Mouse (Mus musculus): ENCODE measurements around the gene Decr2. TPM values are rescaled to one million over a fixed set of nuclear protein-coding genes. Genes with fewer than 3 reads are reported as not detected.
A peak's percentile ranks its signal among the peaks of the same experiment; 100 is the strongest.
"Not testable (repeated sequence)": the region's sequence is repeated elsewhere in the genome, so short reads cannot be mapped to it uniquely, and the experiment has no call there.

Decr2 gene
- total RNA-seq, 2 experiments from 2014 or later = 9.2 to 12.9 TPM

DNA sequence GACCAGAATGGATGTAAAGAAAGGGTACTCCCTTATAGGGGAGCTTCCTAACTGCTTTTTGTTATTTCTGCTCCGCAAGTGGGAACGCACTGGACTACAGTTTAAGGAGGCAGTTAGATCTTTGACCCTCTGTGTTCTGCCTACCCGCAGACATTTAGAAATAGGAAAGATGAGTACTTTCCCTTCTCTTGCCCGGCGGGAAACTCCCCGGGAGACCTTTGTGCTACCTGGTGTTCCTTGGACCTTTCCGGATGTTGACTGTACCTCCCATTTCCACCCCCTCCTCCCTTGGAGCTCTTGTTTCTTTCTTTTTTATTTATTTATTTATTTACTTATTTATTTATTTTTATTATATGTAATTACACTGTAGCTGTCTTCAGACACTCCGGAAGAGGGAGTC is 23.9 kb upstream of the Decr2 start:
- DNase-seq (ENCODE audit: low spot score in 2 of 2) = no peak

DNA sequence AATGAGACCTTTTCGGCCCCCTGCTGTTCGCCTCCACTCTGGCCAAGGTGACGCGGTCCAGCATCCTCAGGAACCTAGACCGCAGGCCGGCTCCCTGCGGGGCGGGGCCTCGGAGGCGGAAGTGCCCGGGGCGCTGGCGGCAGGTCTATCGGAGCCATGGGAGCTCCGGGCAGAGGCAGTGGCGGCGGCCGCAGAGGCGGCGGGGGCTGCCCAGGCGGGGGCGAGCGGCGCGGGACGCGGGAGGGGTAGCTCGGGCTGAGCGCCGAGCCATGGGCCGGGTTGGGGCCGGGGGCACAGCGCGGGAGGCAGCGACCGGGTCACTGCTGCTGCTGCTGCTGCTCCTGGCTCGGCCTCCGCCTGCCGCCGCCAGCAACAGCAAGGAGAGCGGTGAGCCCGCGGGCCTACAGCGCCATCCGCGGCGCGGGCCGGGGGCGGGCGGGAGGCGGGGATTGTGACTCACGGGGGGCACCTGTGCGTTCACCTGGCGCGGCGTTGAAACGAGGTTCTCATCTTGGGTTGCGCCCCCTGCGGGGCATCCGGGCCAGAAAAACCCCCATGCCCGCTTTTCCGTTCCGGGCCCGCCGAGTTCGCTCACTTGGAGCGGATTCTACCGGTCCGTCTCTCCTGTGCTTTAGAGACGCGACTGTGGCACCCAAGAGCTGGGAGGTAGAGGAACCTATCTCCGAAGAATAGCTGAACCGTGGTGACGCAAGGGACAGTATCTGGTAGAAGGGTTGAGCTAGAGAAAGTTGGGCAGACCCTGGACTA is 23.2 kb upstream of the Decr2 start, which contains the start of gene Tmem8:
Gene Tmem8 (plus strand): TSS at position 119 of the 768 bp plus-strand sequence.
- peak in 1 of 2 experiments; percentile 49 for DNase-seq (ENCODE audit: low spot score in 2 of 2)

DNA sequence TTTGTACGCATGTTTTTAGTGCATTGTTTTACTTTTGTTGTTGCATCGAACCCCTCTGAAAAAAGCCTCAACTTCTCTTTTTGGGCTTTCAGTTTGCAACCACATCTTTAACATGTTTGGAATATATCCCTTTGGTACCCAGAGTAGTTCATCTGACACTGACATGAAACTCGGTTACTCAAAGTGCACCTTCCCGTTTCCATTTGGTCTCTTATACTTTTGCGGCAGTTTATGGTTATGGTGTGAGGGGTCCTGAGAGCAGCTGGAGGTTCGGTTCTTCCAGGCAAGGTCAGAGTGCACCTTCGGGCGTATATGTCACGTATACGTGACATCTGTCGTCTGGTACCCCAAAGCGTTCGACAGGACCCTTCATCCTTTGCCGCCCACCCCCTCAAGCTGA is 22.6 kb upstream of the Decr2 start:
- no peak for DNase-seq (ENCODE audit: low spot score in 2 of 2)

DNA sequence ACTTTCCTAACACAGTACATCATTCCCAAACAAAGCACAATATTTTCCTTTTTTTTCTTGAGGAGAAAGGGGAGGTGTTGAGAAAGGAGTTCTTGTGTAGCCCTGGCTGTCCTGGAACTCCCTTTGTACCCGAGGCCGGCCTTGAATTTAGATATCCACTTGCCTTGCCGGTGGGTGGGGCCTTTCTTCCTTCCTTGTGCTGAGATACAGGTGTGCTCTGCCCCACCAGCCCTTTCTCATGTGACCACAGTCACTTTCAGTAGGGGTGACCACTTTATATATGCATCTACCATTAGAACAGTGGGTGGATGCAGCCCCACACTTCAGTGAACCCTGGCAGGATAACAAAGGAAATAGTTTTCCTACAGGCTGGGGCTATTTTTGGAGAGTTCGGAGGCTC is 21.6 kb upstream of the Decr2 start:
- no peak for DNase-seq (ENCODE audit: low spot score in 2 of 2)

DNA sequence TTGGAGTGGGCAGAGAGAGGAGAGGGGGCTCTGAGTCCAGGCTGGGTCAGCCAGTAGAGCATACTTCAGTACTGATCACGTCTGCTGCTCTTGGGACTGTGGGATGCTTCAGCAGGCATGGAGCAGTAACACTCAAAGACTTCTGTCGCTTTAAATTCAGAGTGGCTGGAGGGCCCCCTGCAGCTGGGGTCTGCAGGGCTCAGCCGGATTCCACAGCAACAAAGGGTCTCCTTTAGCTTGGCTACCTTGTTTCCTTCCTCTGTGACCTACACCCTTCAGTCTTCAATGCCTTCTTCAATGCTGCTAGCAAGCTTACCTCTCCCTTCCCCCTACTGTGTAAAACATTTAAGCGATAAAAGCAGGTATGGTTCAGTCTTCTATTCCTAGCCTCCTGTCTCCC is 20.9 kb upstream of the Decr2 start:
- DNase-seq (ENCODE audit: low spot score in 2 of 2) = no peak

DNA sequence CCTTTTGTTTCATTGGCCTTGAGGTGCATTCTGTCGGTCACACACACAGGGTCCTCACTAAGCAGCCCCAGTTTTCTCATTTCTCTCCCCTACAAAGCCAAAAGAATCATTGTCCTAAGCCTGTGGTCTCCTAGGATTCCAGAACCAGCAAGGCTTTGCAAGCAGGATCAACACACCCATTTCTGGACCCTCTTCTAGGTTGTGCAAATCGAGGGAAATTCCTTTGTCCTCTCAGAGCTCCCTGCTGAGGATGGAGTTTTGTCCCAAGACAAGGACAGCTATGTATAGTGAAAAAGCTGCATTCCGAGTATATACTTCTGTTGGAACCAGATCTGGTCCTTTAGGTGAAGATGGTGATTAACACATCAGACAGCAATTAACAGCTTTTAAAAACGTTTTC is 20.0 kb upstream of the Decr2 start:
- no peak for DNase-seq (ENCODE audit: low spot score in 2 of 2)

DNA sequence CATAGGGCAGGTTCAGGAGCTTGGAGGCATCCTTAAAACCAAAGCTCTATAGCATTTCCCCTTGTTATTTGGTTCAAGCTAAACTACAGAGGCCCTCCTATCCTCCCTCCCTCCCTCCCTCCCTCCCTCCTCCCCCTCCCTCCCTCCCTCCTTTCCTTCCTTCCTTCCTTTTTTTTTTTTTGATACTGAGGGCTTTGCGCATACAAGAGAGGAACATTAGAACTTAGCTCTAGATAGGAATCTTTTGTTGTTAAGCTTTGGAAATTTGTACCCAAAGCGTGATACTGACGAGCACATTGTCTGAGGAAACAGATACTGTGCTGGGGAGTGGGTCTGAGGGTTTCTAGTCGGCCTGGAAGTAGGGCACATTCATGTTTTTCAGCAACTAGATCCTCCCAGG is 15.5 kb upstream of the Decr2 start:
- DNase-seq (ENCODE audit: low spot score in 2 of 2) = no peak

DNA sequence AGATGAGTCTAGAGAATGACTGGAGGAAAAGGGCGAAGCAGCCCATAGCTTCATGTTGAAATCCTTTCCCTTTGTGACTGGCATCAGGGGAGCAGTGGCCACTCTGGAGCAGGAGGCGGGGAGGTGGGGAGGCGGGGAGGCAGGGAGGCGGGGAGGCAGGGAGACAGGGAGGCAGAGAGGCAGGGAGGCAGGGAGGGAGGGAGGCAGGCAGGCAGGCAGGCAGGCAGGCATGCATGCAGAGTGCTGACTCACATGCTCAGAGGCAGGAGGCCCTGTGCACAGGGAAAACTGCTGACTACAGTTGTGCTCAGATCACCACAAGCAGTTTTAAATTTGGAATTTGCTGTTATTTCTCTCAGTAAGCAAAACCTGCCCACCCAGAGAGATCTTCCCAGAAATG is 11.3 kb upstream of the Decr2 start:
- DNase-seq (ENCODE audit: low spot score in 2 of 2) = no peak

DNA sequence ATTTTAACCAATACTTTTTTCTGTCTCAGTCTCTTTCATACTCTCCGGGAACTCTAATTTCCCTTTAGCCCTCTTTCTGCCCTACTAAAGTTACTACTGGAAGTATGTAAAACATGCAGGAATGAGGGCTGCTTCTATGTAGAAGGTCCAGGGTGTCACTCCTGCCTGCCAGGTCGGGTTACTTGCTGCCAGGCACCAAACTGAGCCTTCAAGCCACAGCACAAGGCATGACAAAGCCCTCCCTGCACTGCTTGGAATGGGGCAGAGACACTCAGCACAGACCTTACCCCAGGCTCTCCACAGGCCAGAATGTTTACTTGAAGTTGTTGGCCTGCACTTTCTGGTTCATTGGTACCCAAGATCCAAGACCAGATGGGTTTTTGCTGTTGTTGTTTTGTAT is 10.0 kb upstream of the Decr2 start:
- DNase-seq (ENCODE audit: low spot score in 2 of 2) = no peak

DNA sequence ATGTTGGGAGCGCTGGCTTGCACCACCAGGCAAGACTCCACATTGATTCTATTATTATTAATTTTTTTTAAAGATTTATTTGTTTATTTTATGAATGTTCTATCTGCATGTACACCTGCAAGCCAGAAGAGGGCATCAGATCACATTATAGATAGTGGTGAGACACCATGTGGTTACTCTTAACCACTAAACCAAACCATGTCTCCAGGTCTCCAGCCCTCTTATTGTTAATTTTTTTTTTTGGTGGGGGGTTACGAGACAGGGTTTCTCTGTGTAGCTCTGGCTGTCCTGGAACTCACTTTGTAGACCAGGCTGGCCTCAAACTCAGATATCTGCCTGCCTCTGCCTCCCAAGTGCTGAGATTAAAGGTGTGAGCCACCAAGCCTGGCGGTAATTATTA is 9.2 kb upstream of the Decr2 start:
- DNase-seq (ENCODE audit: low spot score in 2 of 2) = not testable (repeated sequence)

DNA sequence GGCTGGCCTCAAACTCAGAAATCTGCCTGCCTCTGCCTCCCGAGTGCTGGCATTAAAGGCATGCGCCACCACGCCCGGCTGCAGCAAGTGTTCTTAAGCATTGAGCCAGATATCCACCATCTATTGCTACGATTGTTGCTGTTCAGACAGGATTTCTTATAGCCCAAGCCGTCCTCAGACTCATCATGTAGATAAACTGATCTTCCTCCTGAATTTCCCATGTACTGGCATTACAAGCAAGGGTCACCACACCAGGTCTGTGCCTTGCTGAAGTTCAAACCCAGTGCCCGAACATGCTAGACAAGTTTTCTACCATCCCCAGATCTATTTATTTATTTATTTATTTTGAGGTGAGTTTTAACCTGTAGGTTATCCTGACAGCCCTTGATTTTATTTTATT is 8.3 kb upstream of the Decr2 start:
- DNase-seq (ENCODE audit: low spot score in 2 of 2) = no peak

DNA sequence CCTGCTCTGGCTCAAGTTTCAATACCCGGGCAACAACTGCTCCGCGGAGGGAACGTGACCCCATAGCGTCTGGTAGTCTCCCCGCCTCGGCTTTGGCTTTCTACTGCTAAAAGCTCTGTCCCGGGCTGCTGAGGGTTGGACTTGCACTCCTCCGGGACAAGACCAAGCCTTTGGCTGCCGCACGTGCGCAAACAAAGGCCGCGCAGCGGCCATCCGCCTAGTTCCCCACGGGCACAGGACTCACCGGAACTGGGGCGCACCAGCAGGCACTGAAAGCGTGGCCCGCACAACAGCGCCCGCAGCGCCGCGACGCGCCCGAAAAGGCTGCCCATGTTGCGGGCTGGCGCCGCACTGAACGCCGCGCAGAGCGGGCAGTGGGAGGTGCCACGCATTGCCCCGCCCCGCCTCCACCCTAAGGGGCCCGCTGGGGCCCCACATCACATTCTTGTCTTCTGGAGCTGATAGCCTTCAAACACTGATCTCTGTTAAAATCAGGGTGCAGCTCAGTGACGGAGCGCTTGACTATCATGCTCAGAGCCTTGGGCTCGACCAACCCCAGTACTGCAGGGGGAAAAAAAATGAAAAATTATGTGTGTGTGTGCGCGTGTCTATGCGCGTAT is 5.1 kb upstream of the Decr2 start, which contains the start of gene Nme4:
Gene Nme4 (minus strand): TSS at position 482 of the 620 bp plus-strand sequence.
- DNase-seq (ENCODE audit: low spot score in 2 of 2) = peak in 1 of 2 experiments; percentile 59

DNA sequence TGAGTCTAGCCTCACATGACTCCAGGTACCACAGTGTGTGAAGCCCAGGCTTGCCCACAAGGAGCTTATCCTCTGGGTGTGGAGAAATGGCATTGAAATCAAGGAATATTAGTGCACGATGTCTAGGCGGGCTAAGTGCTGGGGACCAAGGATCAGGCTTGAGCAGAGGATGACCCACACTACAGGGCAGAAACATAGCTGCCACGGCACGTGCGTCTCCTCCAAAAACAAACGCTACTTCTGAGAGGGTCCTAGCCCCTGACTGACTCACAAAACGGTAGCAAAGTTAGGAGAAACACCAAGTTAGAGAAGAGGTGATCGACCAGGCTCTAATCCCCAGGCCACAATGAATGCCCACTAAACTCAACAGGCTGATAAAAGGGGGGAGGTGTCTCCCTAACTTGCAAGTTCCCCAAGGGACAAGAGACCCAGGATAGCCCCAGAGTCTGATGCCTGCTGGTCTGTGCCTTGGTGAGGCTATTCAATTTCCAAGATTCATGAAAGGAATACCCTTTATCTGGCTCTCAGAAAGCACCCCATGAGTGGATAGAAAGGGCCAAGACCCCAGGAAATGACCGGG is 4.5 kb upstream of the Decr2 start:
- no peak for DNase-seq (ENCODE audit: low spot score in 2 of 2)

DNA sequence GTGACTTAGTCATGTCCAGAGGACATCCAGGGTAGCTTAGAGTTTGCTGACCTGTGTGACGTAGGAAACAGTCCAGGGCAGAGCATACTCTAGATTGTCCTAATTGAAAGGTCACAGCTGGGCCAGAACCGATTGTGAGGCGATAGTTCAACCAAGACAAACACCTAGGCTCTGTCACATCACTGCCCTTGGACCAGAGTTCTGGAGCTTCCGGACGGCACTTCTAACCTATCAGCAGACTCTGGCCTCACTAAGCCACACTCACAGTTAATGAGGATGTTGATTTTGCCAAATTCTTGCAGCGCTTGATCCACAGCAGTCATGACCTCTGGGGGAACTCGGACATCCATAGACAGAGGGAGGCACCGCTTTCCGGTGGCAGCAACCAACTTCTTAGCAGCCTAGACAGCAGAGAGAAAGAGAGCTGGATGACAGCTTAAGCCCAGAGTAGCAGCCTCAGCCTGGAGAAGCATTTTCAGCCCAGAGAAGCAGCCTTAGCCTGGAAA is 3.0 kb downstream of the Decr2 start:
- DNase-seq (ENCODE audit: low spot score in 2 of 2) = no peak

DNA sequence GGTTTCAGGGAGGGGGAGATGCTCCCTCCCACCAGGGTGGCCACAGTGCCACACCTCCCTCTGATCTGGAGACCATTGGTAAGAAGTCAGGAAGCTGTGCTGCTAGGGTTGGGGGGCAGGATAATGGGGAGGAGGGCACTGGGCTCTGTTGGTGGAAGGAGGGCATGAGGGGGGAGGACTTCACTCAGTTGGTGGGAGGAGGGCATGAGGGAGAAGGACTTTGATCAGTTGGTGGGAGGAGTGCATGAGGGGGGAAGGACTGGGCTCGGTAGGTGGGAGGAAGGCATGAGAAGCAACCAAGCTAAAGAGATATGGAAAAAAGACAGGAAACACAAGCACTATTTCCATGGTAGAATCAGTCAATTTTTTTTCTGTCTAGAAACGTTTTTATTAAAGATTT is 9.3 kb downstream of the Decr2 start:
- DNase-seq (ENCODE audit: low spot score in 2 of 2) = no peak

DNA sequence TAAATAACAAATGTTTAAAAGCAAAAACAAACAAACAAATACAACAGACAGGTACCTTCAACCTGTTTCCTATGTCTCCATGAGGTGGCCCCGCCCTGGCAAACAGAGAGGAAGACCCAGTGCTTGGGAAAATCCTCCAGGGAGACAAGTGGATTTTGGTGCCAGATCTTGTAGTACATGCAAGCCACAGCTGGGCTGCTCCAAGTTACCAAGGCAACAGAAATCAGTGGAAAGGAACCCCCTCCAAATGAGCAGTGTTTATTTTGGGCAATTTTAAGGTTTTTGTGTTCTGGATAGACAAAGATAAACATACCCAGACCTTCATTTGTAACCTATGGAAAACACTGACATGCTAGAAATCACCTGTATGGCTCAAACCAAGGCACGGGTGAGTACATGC is 11.3 kb downstream of the Decr2 start:
- DNase-seq (ENCODE audit: low spot score in 2 of 2) = no peak

DNA sequence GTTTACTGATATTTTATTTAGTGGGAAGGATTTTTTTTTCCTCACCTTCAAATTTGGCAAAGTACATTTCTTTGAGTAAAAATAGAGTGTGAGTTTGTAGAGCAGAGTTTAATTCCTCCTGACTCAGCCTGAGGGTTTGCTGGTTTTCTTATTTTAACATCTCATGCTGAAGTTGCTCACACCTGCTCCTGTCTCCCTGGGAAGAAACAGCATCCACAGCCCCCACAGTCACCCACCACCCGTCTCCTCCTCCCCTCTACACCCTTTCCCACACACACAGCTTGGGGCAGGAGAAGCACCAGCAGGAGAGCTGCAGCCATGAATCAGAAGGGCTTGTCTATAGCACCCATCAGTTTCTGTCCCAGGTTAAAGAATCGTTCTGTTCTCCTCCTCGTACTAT is 14.9 kb downstream of the Decr2 start:
- DNase-seq (ENCODE audit: low spot score in 2 of 2) = no peak

DNA sequence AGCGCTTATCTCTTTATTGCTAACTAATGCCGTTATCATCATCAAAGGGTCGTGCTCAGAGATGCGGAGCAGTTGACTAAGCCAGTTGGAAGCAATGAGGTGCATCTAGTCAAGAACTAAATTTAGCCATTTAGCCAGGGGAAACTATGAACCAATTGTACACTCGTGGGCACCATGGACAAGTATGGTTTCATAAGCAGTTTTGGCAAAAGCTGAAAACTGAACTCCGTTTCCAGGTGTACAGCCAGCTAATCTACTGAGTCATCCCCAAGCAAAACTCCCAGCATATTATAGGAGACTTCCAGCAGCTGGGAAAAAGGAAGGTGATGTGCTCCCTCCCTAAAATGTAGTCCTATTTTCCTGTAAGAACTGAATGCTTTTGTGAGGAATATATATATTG is 20.0 kb downstream of the Decr2 start:
- no peak for DNase-seq (ENCODE audit: low spot score in 2 of 2)

DNA sequence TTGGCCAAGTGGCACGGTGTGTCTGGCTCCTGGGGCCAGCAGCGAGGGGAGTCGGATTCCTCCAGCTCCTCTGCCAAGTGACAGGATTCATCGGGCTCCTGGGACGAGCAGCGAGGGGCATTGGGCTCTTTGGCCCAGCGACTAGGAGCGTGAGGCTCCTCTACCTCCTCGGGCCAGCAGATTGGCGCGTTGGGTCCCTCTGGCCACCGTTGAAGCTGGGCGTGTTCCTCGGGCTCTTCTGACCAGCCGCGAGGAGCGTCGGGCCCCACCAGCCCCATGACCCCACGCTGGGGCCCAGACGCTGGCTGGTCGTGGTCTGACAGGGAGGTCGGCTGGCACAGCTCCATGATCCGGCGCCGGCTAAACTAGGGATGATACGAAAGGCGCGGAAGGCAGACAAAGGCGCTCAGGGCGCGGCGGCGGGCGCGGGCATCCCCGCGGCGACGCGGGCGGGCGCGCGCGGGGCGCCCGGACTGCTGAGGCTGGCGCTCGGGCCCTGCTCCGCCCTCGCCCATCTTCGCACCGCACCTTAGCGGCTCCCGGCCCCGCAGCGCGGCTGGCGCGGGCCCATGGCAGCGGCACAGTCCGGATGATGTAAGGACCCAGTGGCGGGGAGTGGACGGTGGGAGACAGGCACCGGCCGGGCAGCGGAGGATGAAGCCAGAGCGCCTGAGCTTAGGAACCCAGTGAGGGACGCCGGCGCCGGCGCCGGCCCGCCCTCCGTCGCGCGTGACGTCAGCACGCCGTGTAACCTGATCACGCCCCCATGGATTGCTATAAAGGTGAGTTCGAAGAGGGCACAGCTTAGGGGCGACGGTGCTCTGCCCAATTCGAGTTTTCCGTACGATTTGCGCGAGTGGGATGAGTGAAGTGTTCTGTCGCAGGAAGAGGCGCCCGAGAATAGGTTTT is 21.1 kb downstream of the Decr2 start, which contains the start of gene Rab11fip3:
Gene Rab11fip3 (minus strand): TSS at position 725 of the 909 bp plus-strand sequence.
- peak; percentile 43 to 71 for DNase-seq (ENCODE audit: low spot score in 2 of 2)

DNA sequence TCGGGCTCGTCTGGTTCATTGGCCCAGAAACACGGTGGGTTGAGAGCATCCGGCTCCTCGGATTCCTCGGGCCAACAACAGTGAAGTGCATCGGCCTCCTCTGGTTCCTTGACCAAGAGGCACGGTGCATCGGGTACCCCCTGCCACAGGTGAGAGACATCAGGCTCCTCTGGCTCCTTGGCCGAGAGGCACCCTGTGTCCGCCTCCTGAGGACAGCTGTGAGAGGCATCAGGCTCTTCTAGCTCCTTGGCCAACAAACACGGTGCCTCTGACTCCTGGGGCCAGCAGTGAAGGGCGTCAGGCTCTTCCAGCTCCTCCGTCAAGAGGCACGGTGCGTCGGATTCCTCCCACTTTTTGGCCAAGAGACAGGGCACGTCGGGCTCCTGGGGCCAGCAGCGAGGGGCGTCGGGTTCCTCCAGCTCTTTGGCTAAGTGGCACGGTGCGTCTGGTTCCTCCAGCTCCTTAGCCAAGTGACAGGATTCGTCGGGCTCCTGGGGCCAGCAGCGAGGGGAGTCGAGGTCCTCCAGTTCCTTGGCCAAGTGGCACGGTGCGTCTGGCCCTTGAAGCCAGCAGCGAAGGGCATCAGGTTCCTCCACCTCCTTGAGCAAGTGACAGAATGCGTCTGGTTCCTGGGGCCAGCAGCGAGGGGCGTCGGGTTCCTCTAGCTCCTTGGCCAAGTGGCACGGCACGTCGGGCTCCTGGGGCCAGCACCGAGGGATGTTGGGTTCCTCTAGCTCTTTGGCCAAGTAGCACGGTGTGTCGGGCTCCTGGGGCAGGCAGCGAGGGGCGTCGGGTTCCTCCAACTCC is 21.9 kb downstream of the Decr2 start:
- DNase-seq (ENCODE audit: low spot score in 2 of 2) = peak; percentile 22 to 35

Measured in gastrocnemius, postnatal 4 days (tissue).